Mouse (Mus musculus) left cerebral cortex, postnatal 10 days (tissue): ENCODE results near the gene Poll. TPM values are rescaled to one million over a fixed set of nuclear protein-coding genes. Genes with fewer than 3 reads are reported as not detected.

ENCODE experiments used
- DNase-seq, 2 experiments: peaks; one replicate each; pipeline ENCODE4 v3.0.0; 2021 to 2022; ENCODE audit warnings: low spot score in 2 of 2, mixed read lengths in 1 of 2; ENCODE audit errors: extremely low spot score in 1 of 2
- intact Hi-C: fragments of 180-260 bp; cut with DNase I; formaldehyde crosslinking; loops from one replicate; pipeline ENCODE4 v1.15.1; 2025
- total RNA-seq, 2 experiments: library from RNA; stranded (reverse); gene quantifications; 2 replicates each; pipeline ENCODE4 v1.2.3; 2021

Poll gene
- total RNA-seq, 2 experiments from 2014 or later, result 5.4 to 5.8 TPM

DNA sequence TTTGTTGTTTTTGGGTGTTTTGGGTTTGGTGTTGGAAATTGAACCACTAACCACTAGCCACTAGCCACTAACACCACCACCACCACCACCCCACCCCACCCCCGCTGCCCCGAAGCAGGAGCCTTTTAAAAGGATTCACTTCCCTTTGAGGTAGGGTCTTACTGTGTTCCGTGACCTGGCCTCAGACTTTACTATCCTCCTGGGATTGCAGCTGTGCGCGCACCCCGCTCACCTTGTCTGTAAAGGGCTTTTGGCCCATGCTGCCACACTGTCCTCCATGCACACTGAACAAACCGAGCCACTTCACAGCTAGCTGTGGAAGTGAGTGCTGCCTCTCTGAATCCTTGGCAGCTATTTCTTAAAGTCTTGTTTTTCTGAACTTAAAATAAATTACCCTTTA is 54.9 kb downstream of the Poll start:
- intact Hi-C loops, result no loop called here
- DNase-seq, result no peak

Other genes with a start within 250 kb of the Poll start
- gene Btrc, start 196.8 kb downstream of the Poll start, total RNA-seq, result 10 to 100 TPM; 88.9 to 89.8 TPM
- gene Gm17018, start 84 bp upstream of the Poll start, total RNA-seq, result 10 to 100 TPM; 55.4 to 58.4 TPM
- 10 to 100 TPM; 28.7 to 33.3 TPM for gene Fbxw4, start 99.8 kb upstream of the Poll start, total RNA-seq
- gene Fgf8, start 182.4 kb upstream of the Poll start, total RNA-seq, result not detected
- 10 to 100 TPM in 1 of 2 experiments, 1 to 10 TPM in 1; 9.7 to 11.1 TPM for gene Npm3, start 189.1 kb upstream of the Poll start, total RNA-seq
- gene Mgea5, start 223.3 kb upstream of the Poll start, total RNA-seq, result 100 to 1,000 TPM; 146 to 152 TPM